ENCODE assay signal across 8 mouse cellular contexts in the genomic region with DNA sequence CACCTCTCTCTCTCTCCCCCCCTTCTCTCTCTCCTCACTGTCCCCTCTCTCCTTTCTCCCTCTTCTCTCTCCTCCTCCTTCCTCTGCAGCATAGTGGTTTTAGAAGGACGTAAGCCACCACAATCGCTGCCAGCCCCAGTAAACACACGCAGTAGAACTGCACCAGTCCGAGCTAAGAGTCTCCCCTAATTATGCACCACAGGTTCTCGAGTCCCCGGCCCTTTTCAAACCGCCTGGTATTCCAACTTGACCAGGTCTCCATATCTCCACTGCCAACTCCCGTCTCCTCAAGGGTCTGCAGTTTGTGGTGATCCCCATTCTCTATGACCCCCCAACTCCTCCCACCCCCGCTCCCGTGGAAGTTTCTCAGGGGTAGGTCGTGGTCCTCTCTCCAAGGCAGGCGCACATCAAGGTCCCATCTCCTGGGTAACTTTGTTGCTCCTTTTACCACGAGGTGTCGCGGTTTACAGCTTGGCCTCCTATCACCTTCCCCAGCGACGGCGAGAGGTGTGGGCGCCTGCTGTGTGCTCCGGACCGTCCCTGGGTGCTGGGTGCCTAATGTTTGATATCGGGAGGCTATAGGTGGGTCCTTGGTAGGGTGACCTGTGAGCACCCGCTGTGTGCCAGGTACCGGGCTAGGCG. TPM values are rescaled to one million over a fixed set of nuclear protein-coding genes. Genes with fewer than 3 reads are reported as not detected.
A peak's percentile ranks its signal among the peaks of the same experiment; 100 is the strongest.
DNase-seq lines count a peak whose midpoint lies in the region; ATAC-seq and TF ChIP-seq lines count a peak whose summit lies in the region.

No protein-coding gene starts in this region.

- peaks cover 87% of the 10 kb centered on the region for H3K27me3 ChIP-seq in E14TG2a.4 (ENCODE audit: insufficient read depth, low read length)
- H3K27me3 ChIP-seq in forebrain, embryonic 12.5 days: peaks cover 93% of the 10 kb centered on the region
- H3K27me3 ChIP-seq in intestine, embryonic 16.5 days (replicated peaks; ENCODE audit: control insufficient read depth, insufficient read depth, low read length): peaks cover 67% of the 10 kb centered on the region
- H3K27me3 ChIP-seq in lung, embryonic 16.5 days (ENCODE audit: control insufficient read depth, insufficient read depth, low read depth, low read length): peaks cover 75% of the 10 kb centered on the region
- H3K27me3 ChIP-seq in stomach, embryonic 16.5 days (ENCODE audit: control insufficient read depth, insufficient read depth, low read length): peaks cover 77% of the 10 kb centered on the region

- peak; percentile 19 for DNase-seq in adrenal gland, adult 2 months
- DNase-seq in adrenal gland, postnatal 25 days: no peak
- DNase-seq in spleen, postnatal 14 days (ENCODE audit: low spot score in 2 of 2): no peak

- no peak for ATAC-seq in forebrain, embryonic 12.5 days (ENCODE audit: low FRiP score)
- no peak for ATAC-seq in intestine, embryonic 16.5 days
- no peak for ATAC-seq in lung, embryonic 16.5 days (ENCODE audit: low read depth)
- ATAC-seq in stomach, embryonic 16.5 days (ENCODE audit: insufficient read depth, low FRiP score): no peak

- TF ChIP-seq CTCF in E14TG2a.4 (conservative IDR thresholded peaks at IDR 0.05; ENCODE audit: low read length): no peak

- peaks cover 5% of the 10 kb centered on the region for H3K9me3 ChIP-seq in E14TG2a.4 (ENCODE audit: low read length)
- peaks cover 7% of the 10 kb centered on the region; the same call in 1 of the 2 replicates for H3K9me3 ChIP-seq in forebrain, embryonic 12.5 days
- H3K9me3 ChIP-seq in intestine, embryonic 16.5 days (ENCODE audit: control insufficient read depth, low read length): peaks cover 7% of the 10 kb centered on the region
- peaks cover 3% of the 10 kb centered on the region for H3K9me3 ChIP-seq in lung, embryonic 16.5 days (ENCODE audit: control insufficient read depth, low read length)
- peaks cover 6% of the 10 kb centered on the region for H3K9me3 ChIP-seq in stomach, embryonic 16.5 days (replicated peaks; ENCODE audit: control insufficient read depth, low read length)

- peak overlapping the region; percentile 70 for H3K4me3 ChIP-seq in E14TG2a.4 (replicated peaks; ENCODE audit: low read length)
- H3K4me3 ChIP-seq in forebrain, embryonic 12.5 days (replicated peaks): peak overlapping the region; percentile 31
- H3K4me3 ChIP-seq in intestine, embryonic 16.5 days (ENCODE audit: low read length): peak overlapping the region; percentile 49; the same call in 1 of the 2 replicates
- peak overlapping the region; percentile 46 for H3K4me3 ChIP-seq in lung, embryonic 16.5 days (ENCODE audit: low read length)
- peak overlapping the region; percentile 48; the same call in 1 of the 2 replicates for H3K4me3 ChIP-seq in stomach, embryonic 16.5 days (replicated peaks; ENCODE audit: low read length)

- H3K36me3 ChIP-seq in E14TG2a.4 (ENCODE audit: insufficient read depth, low read length): no peaks in the 10 kb centered on the region
- H3K36me3 ChIP-seq in forebrain, embryonic 12.5 days (replicated peaks): no peaks in the 10 kb centered on the region
- no peaks in the 10 kb centered on the region for H3K36me3 ChIP-seq in intestine, embryonic 16.5 days (ENCODE audit: control insufficient read depth, insufficient read depth, low read length)
- no peaks in the 10 kb centered on the region for H3K36me3 ChIP-seq in lung, embryonic 16.5 days (ENCODE audit: control insufficient read depth, insufficient read depth, low read length)
- no peaks in the 10 kb centered on the region for H3K36me3 ChIP-seq in stomach, embryonic 16.5 days (ENCODE audit: control insufficient read depth, insufficient read depth, low read length)

- no peak overlapping the region; the same call in 1 of the 2 replicates for H3K9ac ChIP-seq in forebrain, embryonic 12.5 days
- H3K9ac ChIP-seq in intestine, embryonic 16.5 days (ENCODE audit: low read depth, low read length): no peak overlapping the region
- H3K9ac ChIP-seq in lung, embryonic 16.5 days (ENCODE audit: low read length): no peak overlapping the region
- H3K9ac ChIP-seq in stomach, embryonic 16.5 days (ENCODE audit: low read length): peak overlapping the region; percentile 43; the same call in 1 of the 2 replicates

- H3K4me1 ChIP-seq in E14TG2a.4 (replicated peaks; ENCODE audit: low read depth, low read length): peaks cover 43% of the 10 kb centered on the region
- peaks cover 43% of the 10 kb centered on the region for H3K4me1 ChIP-seq in forebrain, embryonic 12.5 days
- H3K4me1 ChIP-seq in intestine, embryonic 16.5 days (ENCODE audit: control insufficient read depth, insufficient read depth, low read length): peaks cover 25% of the 10 kb centered on the region
- H3K4me1 ChIP-seq in lung, embryonic 16.5 days (replicated peaks; ENCODE audit: control insufficient read depth, insufficient read depth, low read length): peaks cover 20% of the 10 kb centered on the region
- H3K4me1 ChIP-seq in stomach, embryonic 16.5 days (ENCODE audit: control insufficient read depth, insufficient read depth, low read length): peaks cover 23% of the 10 kb centered on the region; the same call in 1 of the 2 replicates

- under 1% methylated on average over 25 of the region's 25 CpGs for WGBS in forebrain, embryonic 12.5 days
- under 1% methylated on average over 25 of the region's 25 CpGs for WGBS in intestine, embryonic 16.5 days
- 1% methylated on average over 25 of the region's 25 CpGs for WGBS in lung, embryonic 16.5 days
- under 1% methylated on average over 25 of the region's 25 CpGs for WGBS in stomach, embryonic 16.5 days

- H3K4me2 ChIP-seq in forebrain, embryonic 12.5 days: peak overlapping the region; percentile 45
- peak overlapping the region; percentile 67 for H3K4me2 ChIP-seq in intestine, embryonic 16.5 days (ENCODE audit: low read depth, low read length)
- H3K4me2 ChIP-seq in lung, embryonic 16.5 days (ENCODE audit: low read depth, low read length): peak overlapping the region; percentile 63
- H3K4me2 ChIP-seq in stomach, embryonic 16.5 days (ENCODE audit: low read depth, low read length): peak overlapping the region; percentile 64; the same call in 1 of the 2 replicates

- no peak overlapping the region for H3K27ac ChIP-seq in forebrain, embryonic 12.5 days
- H3K27ac ChIP-seq in intestine, embryonic 16.5 days (ENCODE audit: low read length): no peak overlapping the region
- H3K27ac ChIP-seq in lung, embryonic 16.5 days (ENCODE audit: low read length): no peak overlapping the region
- H3K27ac ChIP-seq in stomach, embryonic 16.5 days (ENCODE audit: low read length): no peak overlapping the region

RNA-seq across cellular contexts. Expression of a gene that starts 6.6 kb away (rescaled TPM):
- total RNA-seq in adrenal gland, adult 2 months (2021): not detected
- polyA plus RNA-seq in adrenal gland, adult 2 months (2012; rRNA removed): not detected in 2 replicates
- 0.09 TPM in 1 of 2 replicates, not detected in the other for total RNA-seq in adrenal gland, postnatal 25 days (2021)
- 0.46 and 0.52 TPM in 2 replicates for polyA plus RNA-seq in forebrain, embryonic 12.5 days (2016; fragmentation: Nextera tagmentation; extraction: Ambion mirVana)
- 0.12 and 0.21 TPM in 2 replicates for polyA plus RNA-seq in intestine, embryonic 16.5 days (2015; fragmentation: Nextera tagmentation; extraction: Ambion mirVana)
- 0.08 and 0.10 TPM in 2 replicates for polyA plus RNA-seq in lung, embryonic 16.5 days (2015; fragmentation: Nextera tagmentation; extraction: Ambion mirVana)
- 0.44 and 0.52 TPM in 2 replicates for polyA plus RNA-seq in stomach, embryonic 16.5 days (2015; fragmentation: Nextera tagmentation; extraction: Ambion mirVana)

RNA-seq across cellular contexts. Expression of a gene that starts 15.7 kb away (rescaled TPM):
- total RNA-seq in adrenal gland, adult 2 months (2021): 10 to 100 TPM; 36.0 to 50.1 TPM
- polyA plus RNA-seq in adrenal gland, adult 2 months (2012; rRNA removed): 51.8 and 54.6 TPM in 2 replicates
- 37.2 and 47.7 TPM in 2 replicates for total RNA-seq in adrenal gland, postnatal 25 days (2021)
- polyA plus RNA-seq in forebrain, embryonic 12.5 days (2016; fragmentation: Nextera tagmentation; extraction: Ambion mirVana): 41.5 and 41.7 TPM in 2 replicates
- 16.0 and 17.8 TPM in 2 replicates for polyA plus RNA-seq in intestine, embryonic 16.5 days (2015; fragmentation: Nextera tagmentation; extraction: Ambion mirVana)
- polyA plus RNA-seq in lung, embryonic 16.5 days (2015; fragmentation: Nextera tagmentation; extraction: Ambion mirVana): 26.0 and 26.7 TPM in 2 replicates
- polyA plus RNA-seq in stomach, embryonic 16.5 days (2015; fragmentation: Nextera tagmentation; extraction: Ambion mirVana): 16.5 and 18.3 TPM in 2 replicates
